Mouse (Mus musculus) forebrain, embryonic 11.5 days (tissue): ENCODE results near the gene Grasp. TPM values are rescaled to one million over a fixed set of nuclear protein-coding genes. Genes with fewer than 3 reads are reported as not detected.

Experiments used
- ATAC-seq: fragments of 200-750 bp; cut with Nextera tagmentation; replicated peaks from 2 replicates; pipeline ENCODE4 v1.8.0; 2017; ENCODE audit warnings: moderate TSS enrichment; ENCODE audit not compliant: low FRiP score
- DNase-seq: peaks from one replicate; pipeline ENCODE4 v3.0.0-alpha.2; 2017; ENCODE audit warnings: low spot score
- H3K27ac ChIP-seq: fragments of 300-500 bp; sonication (generic); 2 replicates; pipeline ENCODE4 v1.5.1; 2014; ENCODE audit warnings: low read depth, low read length
- H3K27me3 ChIP-seq: fragments of 300-500 bp; sonication (generic); 2 replicates; pipeline ENCODE4 v1.6.1; 2014; ENCODE audit warnings: mild to moderate bottlenecking, low read length, mixed read lengths; ENCODE audit not compliant: control insufficient read depth, insufficient read depth
- H3K36me3 ChIP-seq: fragments of 300-500 bp; sonication (generic); 2 replicates; pipeline ENCODE4 v1.6.1; 2014; ENCODE audit warnings: mild to moderate bottlenecking, low read length, moderate library complexity, mixed read lengths; ENCODE audit not compliant: control insufficient read depth, insufficient read depth
- H3K4me1 ChIP-seq: fragments of 300-500 bp; sonication (generic); replicated peaks from 2 replicates; pipeline ENCODE4 v1.6.1; 2014; ENCODE audit warnings: low read length, mixed read lengths; ENCODE audit not compliant: control insufficient read depth, insufficient read depth
- H3K4me2 ChIP-seq: fragments of 300-500 bp; sonication (generic); 2 replicates; pipeline ENCODE4 v1.6.1; 2014; ENCODE audit warnings: low read depth, mild to moderate bottlenecking, low read length, moderate library complexity, mixed read lengths; ENCODE audit not compliant: severe bottlenecking
- H3K4me3 ChIP-seq: fragments of 300-500 bp; sonication (generic); 2 replicates; pipeline ENCODE4 v1.5.1; 2014; ENCODE audit warnings: low read depth, low read length
- H3K9ac ChIP-seq: fragments of 300-500 bp; sonication (generic); 2 replicates; pipeline ENCODE4 v1.6.1; 2014; ENCODE audit warnings: low read length
- H3K9me3 ChIP-seq: fragments of 300-500 bp; sonication (generic); 2 replicates; pipeline ENCODE4 v1.6.1; 2016; ENCODE audit warnings: low read length, mixed read lengths; ENCODE audit not compliant: control insufficient read depth
- WGBS: fragments of 180-500 bp; shearing (Covaris S2); extraction: QIAGEN DNeasy Blood & Tissue Kit; methylation state at CpG from one replicate; pipeline ENCODE4 v1.1.7; 2014; 5-methylcytosine and 5-hydroxymethylcytosine counted together
- polyA plus RNA-seq: library from polyadenylated mRNA; unstranded; fragments of >200 nt; fragmentation: Nextera tagmentation; extraction: Ambion mirVana; gene quantifications from 2 replicates; pipeline ENCODE4 v1.2.1, GENCODE M21; 2014

Gene Grasp
- polyA plus RNA-seq, 1 experiment from 2014 or later: 4.6 TPM

- no peak overlapping the region for H3K4me2 ChIP-seq
- DNase-seq (no peak), ATAC-seq (no peak)
- H3K9me3 ChIP-seq: no peaks in the 10 kb centered on the region
- WGBS: 75% methylated on average over 10 of the region's 10 CpGs
- H3K27ac ChIP-seq: no peak overlapping the region
- H3K9ac ChIP-seq: no peak overlapping the region
- H3K36me3 ChIP-seq: no peaks in the 10 kb centered on the region
- H3K27me3 ChIP-seq: no peaks in the 10 kb centered on the region
- H3K4me1 ChIP-seq: no peaks in the 10 kb centered on the region
- H3K4me3 ChIP-seq: no peak overlapping the region
Observed at GRCm38 (mm10) chr15:101260387-101260786, 36.4 kb downstream of the Grasp start.

- Histone ChIP-seq H3K9ac (no peak overlapping the region), H3K9me3 (no peaks in the 10 kb centered on the region), H3K36me3 (no peaks in the 10 kb centered on the region), H3K27me3 (no peaks in the 10 kb centered on the region), H3K4me2 (no peak overlapping the region), H3K4me1 (peaks cover 2% of the 10 kb centered on the region; the same call in 1 of the 2 replicates), H3K4me3 (no peak overlapping the region), H3K27ac (no peak overlapping the region)
- DNase-seq (no peak), ATAC-seq (no peak)
- WGBS: 61% methylated on average over 13 of the region's 13 CpGs
Observed at GRCm38 (mm10) chr15:101260874-101261622, 37.1 kb downstream of the Grasp start.

GRCm38 (mm10) chr15:101262502-101262901, 38.5 kb downstream of the Grasp start:
- no peak overlapping the region for H3K27ac ChIP-seq
- ATAC-seq: no peak

DNA sequence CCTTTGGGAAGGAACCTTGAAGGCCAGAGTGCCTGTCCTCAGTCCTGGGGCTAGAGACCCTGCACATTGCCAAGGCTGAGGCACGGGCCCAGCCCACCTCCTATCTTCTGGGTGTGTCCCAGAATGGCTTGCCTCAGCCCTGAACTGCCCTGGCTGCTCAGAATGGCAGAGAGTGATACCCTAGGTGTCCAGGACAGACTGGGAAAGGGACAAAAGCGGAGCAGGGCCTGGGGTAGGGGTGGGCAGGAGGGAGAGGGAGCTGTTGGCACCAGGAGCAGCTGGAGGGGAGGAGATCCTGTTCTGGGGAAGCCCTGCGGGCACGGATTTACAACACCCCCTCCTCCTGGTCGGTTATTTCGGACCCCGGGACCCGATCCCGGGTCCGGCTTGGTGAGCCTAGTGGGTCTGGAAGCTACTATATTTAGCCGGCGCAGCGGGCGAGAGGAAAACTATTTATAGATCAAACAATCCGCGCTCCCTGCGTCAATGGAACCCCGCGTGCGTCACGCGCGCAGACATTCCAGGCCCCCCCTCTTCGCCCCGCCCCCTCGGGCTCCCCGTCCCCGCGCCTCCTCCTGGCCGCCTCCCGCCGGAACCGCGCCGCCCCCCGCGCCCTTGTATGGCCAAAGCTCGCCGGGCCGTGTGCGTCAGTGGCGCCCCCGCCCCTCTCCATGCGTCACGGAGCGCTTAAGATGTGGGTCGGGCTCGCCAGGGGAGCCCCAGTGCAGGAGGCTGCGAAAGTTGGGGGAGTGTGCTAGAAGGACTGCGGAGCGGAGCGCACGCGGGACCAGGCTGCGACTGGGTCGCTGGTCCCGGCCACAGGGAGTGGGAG, 42.4 kb downstream of the Grasp start:
- H3K4me3 ChIP-seq: peak overlapping the region; percentile 45
- peak; percentile 75 for ATAC-seq
- H3K4me1 ChIP-seq: peaks cover 6% of the 10 kb centered on the region; the same call in 1 of the 2 replicates
- H3K9me3 ChIP-seq: no peaks in the 10 kb centered on the region; the same call in 1 of the 2 replicates
- peak overlapping the region; percentile 45; the same call in 1 of the 2 replicates for H3K9ac ChIP-seq
- peaks cover 22% of the 10 kb centered on the region for H3K27me3 ChIP-seq
- no peak overlapping the region for H3K27ac ChIP-seq
- no peaks in the 10 kb centered on the region; the same call in 1 of the 2 replicates for H3K36me3 ChIP-seq
- WGBS: under 1% methylated on average over 55 of the region's 57 CpGs
- H3K4me2 ChIP-seq: peak overlapping the region; percentile 62
- DNase-seq: peak; percentile 91

More at GRCm38 (mm10) chr15:101262502-101262901, 38.5 kb downstream of the Grasp start:
- peaks cover 14% of the 10 kb centered on the region for H3K27me3 ChIP-seq
- WGBS: 73% methylated on average over 5 of the region's 5 CpGs
- peaks cover 6% of the 10 kb centered on the region; the same call in 1 of the 2 replicates for H3K4me1 ChIP-seq
- H3K36me3 ChIP-seq: no peaks in the 10 kb centered on the region
- H3K4me3 ChIP-seq: no peak overlapping the region
- H3K9me3 ChIP-seq: no peaks in the 10 kb centered on the region; the same call in 1 of the 2 replicates
- no peak overlapping the region for H3K4me2 ChIP-seq
- no peak for DNase-seq
- no peak overlapping the region for H3K9ac ChIP-seq

DNA sequence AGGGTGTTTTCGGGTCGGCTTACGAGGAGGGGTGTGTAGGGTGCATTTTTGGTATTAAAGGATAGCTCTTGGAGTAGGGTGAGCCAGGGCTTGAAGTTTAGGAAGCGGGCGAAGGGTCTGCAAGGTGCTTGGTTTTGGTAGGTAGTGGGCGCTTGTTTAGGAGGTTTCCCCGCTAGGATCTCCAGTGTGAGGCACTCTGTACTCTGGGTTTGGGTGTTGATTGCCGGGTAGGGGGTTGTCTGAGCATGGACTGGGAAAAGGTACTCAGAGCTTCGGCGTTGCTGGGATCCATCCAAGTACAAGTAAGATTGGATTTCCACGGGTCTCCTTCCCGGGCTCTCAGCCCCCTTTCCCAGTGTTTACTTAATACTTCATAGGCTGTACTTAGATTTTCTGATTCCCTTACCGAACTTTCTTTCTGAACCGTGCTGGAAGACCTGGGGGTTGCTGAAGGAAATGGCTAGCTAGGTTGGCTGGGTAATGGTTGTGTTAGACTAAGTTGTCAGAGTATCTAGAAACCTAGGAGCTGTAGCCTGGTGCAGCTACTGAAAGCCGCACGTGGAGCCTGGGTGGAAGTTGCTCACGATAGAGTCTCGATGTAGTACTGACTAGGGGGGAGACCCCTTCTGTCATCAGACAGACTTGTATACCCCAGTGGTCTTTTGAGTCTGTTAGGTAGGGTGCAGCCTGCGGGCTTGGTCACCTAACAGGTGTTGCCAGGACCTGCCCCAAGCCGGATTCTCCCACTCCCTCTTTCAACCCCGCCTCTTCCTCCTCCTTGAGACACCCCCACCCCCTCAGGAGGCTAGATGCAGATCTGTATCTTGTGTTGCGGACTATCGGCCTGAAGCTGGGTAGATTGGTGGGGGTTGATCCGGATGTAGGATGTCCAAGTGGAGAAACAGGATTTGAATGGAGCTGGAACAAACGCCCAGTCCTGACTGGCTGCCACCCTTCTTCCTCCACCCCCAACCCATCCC, 43.4 kb downstream of the Grasp start:
- H3K9ac ChIP-seq: peak overlapping the region; percentile 45; the same call in 1 of the 2 replicates
- peaks cover 22% of the 10 kb centered on the region for H3K27me3 ChIP-seq
- 7% methylated on average over 25 of the region's 25 CpGs for WGBS

DNA sequence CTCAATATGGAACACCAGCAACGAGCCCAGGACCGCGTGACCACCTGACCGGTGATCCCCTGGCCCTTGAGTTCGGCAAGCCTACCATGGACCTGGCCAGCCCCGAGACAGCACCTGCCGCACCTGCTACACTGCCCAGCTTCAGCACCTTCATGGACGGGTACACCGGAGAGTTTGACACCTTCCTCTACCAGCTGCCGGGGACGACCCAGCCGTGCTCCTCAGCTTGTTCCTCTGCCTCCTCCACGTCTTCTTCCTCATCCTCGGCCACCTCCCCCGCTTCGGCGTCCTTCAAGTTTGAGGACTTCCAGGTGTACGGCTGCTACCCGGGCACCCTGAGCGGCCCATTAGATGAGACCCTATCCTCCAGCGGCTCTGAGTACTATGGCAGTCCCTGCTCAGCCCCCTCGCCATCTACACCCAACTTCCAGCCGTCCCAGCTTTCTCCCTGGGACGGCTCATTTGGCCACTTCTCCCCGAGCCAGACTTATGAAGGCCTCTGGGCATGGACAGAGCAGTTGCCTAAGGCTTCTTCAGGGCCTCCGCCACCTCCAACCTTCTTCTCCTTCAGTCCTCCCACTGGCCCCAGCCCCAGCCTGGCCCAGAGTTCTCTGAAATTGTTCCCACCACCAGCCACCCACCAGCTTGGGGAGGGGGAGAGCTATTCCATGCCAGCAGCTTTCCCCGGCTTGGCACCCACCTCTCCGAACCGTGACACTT, 46.3 kb downstream of the Grasp start:
- H3K36me3 ChIP-seq: no peaks in the 10 kb centered on the region; the same call in 1 of the 2 replicates
- 93% methylated on average over 29 of the region's 29 CpGs for WGBS
- peaks cover 22% of the 10 kb centered on the region for H3K27me3 ChIP-seq
- no peak overlapping the region for H3K4me3 ChIP-seq
- H3K9ac ChIP-seq: no peak overlapping the region
- no peak for ATAC-seq
- no peak overlapping the region for H3K4me2 ChIP-seq
- H3K9me3 ChIP-seq: no peaks in the 10 kb centered on the region; the same call in 1 of the 2 replicates
- peaks cover 6% of the 10 kb centered on the region; the same call in 1 of the 2 replicates for H3K4me1 ChIP-seq
- DNase-seq: no peak
- H3K27ac ChIP-seq: no peak overlapping the region

More for the DNA sequence above, 43.4 kb downstream of the Grasp start:
- ATAC-seq: no peak
- H3K4me1 ChIP-seq: peaks cover 6% of the 10 kb centered on the region; the same call in 1 of the 2 replicates
- no peak for DNase-seq
- peak overlapping the region; percentile 45 for H3K4me3 ChIP-seq
- no peaks in the 10 kb centered on the region; the same call in 1 of the 2 replicates for H3K9me3 ChIP-seq
- no peaks in the 10 kb centered on the region; the same call in 1 of the 2 replicates for H3K36me3 ChIP-seq
- no peak overlapping the region for H3K27ac ChIP-seq
- peak overlapping the region; percentile 62 for H3K4me2 ChIP-seq

- no peak overlapping the region for H3K9ac ChIP-seq
- H3K9me3 ChIP-seq: no peaks in the 10 kb centered on the region; the same call in 1 of the 2 replicates
- H3K4me2 ChIP-seq: no peak overlapping the region
- no peak overlapping the region for H3K27ac ChIP-seq
- H3K27me3 ChIP-seq: peaks cover 22% of the 10 kb centered on the region
- no peak for ATAC-seq
- no peak overlapping the region for H3K4me3 ChIP-seq
- WGBS: 77% methylated on average over 3 of the region's 3 CpGs
- no peak for DNase-seq
- H3K36me3 ChIP-seq: no peaks in the 10 kb centered on the region; the same call in 1 of the 2 replicates
- peaks cover 4% of the 10 kb centered on the region; the same call in 1 of the 2 replicates for H3K4me1 ChIP-seq
Observed at GRCm38 (mm10) chr15:101271107-101271506, 47.1 kb downstream of the Grasp start.
